Mouse (Mus musculus) regulatory T cell (primary cell): ENCODE data around the gene Cdc14a.

Experiments
- in situ Hi-C: fragments of 300-600 bp; cut with MboI, MseI; formaldehyde crosslinking; loops from one replicate; pipeline ENCODE4 v1.15.1; 2025; ENCODE audit warnings: high pct_unique_total_duplicates

Gene Cdc14a

DNA sequence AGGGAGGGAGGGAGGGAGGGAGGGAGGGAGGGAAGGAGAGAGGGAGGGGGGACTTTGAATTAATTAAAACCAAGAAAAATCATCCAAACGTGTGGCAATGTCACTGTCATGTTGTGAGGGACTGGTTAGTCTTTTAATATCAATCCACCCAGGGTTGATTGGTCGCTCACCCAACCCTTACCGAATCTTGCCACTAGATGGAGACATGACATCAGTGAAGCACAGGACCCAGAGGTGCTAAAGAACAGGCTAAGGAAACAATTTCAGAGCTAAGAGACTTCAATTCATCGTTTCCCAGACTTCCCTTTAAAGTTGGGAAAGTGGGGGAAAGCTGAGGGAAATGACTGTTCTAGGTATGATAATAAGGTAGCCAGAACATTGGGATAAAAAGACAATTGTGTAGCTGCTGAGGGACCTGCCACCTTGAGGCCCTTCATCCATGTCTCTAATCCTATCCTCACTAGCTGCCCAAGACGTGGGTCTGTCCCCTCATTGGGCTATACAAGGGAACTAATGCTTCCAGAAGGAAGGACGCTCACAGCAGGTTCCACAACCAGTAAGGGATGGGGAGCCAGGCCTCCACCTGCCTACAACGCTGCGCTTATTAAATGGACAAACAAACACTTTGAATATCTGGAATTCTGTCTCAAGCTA is 91.9 kb downstream of the Cdc14a start:
- in situ Hi-C loops, result loop anchor here (10.0 kb wide), 1 partner anchor 513 kb away; no protein-coding TSS in a partner anchor

- in situ Hi-C loops, result loop anchor here (5.0 to 10.0 kb wide), 3 partner anchors 252 to 515 kb away; no protein-coding TSS in a partner anchor
Measured at GRCm38 (mm10) chr3:116329976-116330375, 93.9 kb downstream of the Cdc14a start.

GRCm38 (mm10) chr3:116329023-116329762 is 94.6 kb downstream of the Cdc14a start:
- in situ Hi-C loops, result loop anchor here (5.0 kb wide), 2 partner anchors 253 to 297 kb away; no protein-coding TSS in a partner anchor

DNA sequence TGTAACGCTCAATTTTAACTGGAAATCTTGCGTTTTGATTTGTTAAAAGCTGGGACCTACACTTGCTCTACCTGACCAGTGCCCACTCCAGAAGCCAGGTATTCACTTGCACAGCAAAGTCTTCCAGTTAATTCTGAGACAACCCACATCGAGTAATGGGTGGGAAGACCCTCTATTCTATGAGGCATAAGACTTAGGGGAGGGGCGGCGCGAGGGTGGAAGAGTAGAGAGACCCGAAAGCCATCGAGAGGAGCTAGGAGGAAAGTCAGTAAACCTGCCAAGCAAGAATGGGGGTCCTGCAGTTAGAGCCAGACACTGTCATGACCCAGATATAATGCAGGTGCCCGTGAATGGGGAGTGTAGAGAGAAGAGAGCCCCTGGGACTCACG is 96.2 kb downstream of the Cdc14a start:
- in situ Hi-C loops, result loop anchor here (5.0 kb wide), 2 partner anchors 255 to 295 kb away; no protein-coding TSS in a partner anchor

DNA sequence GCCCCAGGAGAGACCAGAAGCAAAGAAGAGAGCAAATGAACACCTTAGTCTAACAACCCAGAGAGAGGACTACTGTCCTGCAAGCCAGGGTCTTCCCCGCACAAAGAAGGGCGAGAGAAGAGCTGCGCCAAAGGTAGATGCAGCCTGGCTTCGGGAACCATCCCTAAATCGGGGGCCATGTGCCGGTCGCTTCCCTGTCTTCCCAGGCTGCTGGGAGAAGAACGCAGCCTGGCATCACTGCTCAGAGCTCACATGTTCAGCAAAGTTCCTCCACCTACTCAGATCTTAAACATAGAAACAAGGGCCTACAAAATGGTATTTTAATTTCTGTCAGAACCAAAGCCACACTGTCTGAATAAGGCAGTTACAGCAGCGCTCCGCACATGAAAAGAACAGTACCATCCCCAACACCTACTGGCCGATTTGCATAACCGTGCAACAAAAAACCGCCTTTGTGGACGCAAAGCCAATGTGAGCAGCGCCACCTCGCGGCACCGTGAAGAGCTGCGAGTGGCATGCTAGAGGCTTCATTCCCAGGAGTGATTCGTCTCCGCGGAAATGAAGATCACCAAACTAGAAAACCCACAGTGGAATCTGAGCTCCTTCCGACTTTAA is 96.7 kb downstream of the Cdc14a start:
- in situ Hi-C loops, result loop anchor here (5.0 kb wide), 2 partner anchors 255 to 295 kb away; no protein-coding TSS in a partner anchor

GRCm38 (mm10) chr3:116325501-116325900 is 98.3 kb downstream of the Cdc14a start:
- in situ Hi-C loops, result loop anchor here (5.0 kb wide), 2 partner anchors 257 to 293 kb away; no protein-coding TSS in a partner anchor

DNA sequence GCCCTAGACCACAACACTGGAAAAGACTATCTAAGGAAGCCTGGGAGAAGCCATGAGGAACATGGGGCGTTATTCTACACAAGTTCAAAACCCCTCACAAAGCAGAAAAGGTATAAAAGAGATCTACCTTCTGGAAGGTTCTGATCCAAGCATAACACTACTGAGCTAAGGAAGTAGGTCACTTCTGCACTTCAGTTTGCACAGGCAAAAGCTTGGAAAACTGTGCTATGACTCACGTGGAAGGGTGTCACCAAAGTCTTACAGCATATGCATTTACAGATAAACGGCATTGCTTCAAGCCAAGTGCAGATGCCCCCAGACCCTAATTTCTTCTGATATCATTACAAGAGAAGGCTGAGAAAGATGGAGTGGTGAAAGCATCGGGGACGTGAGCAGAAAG is 104.1 kb downstream of the Cdc14a start:
- in situ Hi-C loops, result no loop called here

- in situ Hi-C loops, result no loop called here
Measured at GRCm38 (mm10) chr3:116311838-116312237, 112.0 kb downstream of the Cdc14a start.

- in situ Hi-C loops, result no loop called here
Measured at GRCm38 (mm10) chr3:116311173-116311572, 112.7 kb downstream of the Cdc14a start.

DNA sequence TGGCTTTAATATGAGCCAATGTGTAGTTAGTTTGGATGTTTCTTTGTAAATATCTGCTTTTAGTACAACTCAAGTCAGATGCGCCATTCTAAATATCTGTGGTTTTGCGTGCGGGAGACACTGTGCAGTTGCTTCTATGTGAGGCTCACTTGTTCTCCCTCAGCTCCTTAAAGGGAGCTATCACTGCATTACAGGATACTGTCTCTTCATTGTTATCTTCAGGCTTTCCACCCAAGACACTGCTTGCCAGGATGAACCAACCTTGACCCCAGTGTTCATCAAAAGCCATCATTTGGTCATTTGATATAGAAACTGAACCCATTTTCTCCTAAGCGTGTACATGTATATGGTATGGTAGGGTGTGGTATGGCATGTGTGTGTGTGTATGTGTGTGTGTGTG is 113.2 kb downstream of the Cdc14a start:
- in situ Hi-C loops, result no loop called here

DNA sequence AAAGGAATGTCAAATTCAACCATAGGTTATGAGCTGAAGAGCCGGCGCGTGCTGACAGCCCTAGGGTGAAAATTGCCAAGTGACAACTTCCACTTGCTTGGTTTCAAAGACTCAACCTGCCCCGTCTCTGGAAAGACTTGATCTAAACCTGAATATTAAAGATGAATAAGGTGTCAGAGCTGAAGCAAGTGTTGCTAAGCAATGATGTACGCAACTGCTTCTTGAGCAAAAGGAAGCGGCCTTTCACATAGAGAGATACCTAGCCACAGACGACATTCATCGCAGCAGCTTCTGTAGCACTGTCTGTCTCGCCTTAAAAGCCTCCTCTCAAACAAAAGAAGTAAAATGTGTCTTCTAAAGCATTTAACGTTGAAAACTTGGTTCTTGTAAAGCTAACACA is 113.8 kb downstream of the Cdc14a start:
- in situ Hi-C loops, result no loop called here

- in situ Hi-C loops, result no loop called here
Measured at GRCm38 (mm10) chr3:116304800-116305753, 118.8 kb downstream of the Cdc14a start.

GRCm38 (mm10) chr3:116302581-116302980 is 121.3 kb downstream of the Cdc14a start:
- in situ Hi-C loops, result no loop called here

- in situ Hi-C loops, result no loop called here
Measured at GRCm38 (mm10) chr3:116301754-116302153, 122.1 kb downstream of the Cdc14a start.

- in situ Hi-C loops, result no loop called here
Measured at GRCm38 (mm10) chr3:116298727-116299126, 125.1 kb downstream of the Cdc14a start.

- in situ Hi-C loops, result no loop called here
Measured at GRCm38 (mm10) chr3:116298003-116298402, 125.8 kb downstream of the Cdc14a start.

GRCm38 (mm10) chr3:116297170-116297569 is 126.7 kb downstream of the Cdc14a start:
- in situ Hi-C loops, result no loop called here

DNA sequence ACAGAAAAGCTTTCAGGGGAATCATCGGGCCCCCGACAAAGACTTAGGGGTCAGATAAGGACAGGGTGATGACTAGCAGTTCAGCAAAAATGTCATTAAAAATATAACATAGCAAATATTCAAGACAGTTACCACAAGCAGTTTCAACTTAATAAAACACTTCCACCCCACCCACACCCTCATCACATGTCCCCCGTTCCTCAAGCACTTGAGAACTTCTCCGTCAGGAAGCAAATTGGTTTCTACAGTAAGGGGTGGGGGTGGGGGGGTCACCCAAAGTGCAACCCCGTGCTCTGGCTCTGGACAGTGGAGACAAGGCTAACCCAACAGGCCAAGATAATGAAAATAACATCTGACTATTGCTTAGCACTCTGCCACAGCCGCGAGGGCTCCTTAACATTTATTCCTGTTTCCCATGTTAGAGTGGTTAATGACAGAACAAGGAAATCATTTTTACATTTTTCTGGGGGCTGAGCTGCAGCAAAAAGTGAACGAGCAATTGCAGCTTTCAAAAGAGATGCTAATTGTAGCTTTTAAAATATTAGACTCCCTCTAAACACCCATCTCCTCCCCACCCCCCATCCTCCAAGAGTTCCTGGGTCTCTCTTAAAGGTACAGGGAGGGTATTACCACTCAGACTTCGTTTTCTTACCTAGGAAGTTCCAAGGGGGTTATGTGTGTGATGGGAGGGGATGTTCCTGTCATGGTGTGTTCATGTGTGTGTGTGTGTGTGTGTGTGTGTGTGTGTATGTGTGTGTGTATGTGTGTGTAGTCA is 133.6 kb downstream of the Cdc14a start:
- in situ Hi-C loops, result no loop called here

- in situ Hi-C loops, result no loop called here
Measured at GRCm38 (mm10) chr3:116288833-116289232, 135.0 kb downstream of the Cdc14a start.

DNA sequence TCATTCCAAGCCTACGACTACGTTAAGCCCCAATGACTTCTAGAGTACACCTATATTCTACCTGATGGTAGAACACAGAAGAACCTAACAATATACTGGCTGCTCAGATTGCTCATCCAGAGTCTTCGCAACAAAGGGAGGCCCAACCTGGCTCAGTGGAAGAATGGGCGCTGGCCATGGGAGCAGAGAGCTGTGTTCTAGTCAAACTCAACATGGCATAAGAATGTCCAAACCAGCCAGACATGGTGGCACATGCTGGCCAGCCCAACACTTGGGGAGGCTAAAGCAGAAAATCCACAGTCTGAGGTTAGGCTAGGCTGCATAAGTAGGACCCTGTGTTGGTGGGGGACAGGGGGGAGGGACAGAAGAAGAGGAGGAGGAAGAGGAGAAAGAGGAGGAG is 139.1 kb downstream of the Cdc14a start:
- in situ Hi-C loops, result no loop called here
